Mouse (Mus musculus) adrenal gland, adult 2 months (tissue): ENCODE data around the gene Hdac4. TPM values are rescaled to one million over a fixed set of nuclear protein-coding genes. Genes with fewer than 3 reads are reported as not detected.

Experiments
- DNase-seq: peaks from one replicate; pipeline ENCODE4 v3.0.0; 2021
- polyA plus RNA-seq: library from polyadenylated mRNA; depleted of rRNA; stranded (reverse); fragments of >200 nt; gene quantifications from 2 replicates; pipeline ENCODE4 v1.2.3, GENCODE M21; 2012
- total RNA-seq, 2 experiments: library from RNA; stranded (reverse); gene quantifications; 2 replicates each; pipeline ENCODE4 v1.2.3; 2021

Gene Hdac4
- total and polyA plus RNA-seq, 3 experiments: 57.4 to 90.9 (median 81.4) TPM

DNA sequence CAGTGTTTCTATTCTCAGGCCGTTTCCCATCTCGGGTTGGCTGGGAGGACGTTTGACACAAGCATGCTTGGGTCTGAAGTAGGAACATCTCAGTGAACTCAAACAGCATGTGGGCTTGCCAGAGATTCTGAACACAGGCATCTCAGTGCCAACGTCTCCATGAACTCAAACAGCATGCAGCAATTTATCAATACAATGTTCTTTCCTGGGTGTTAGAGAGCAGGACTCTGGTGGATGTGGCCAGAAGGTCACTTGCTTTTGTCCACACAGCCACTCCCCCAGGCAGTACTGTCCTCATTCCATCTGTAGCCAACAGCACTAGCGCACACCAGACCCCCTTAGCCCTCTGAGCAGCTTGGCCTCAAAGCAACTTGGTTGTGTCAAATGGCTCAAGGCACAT is 274.2 kb downstream of the Hdac4 start:
- DNase-seq: no peak

DNA sequence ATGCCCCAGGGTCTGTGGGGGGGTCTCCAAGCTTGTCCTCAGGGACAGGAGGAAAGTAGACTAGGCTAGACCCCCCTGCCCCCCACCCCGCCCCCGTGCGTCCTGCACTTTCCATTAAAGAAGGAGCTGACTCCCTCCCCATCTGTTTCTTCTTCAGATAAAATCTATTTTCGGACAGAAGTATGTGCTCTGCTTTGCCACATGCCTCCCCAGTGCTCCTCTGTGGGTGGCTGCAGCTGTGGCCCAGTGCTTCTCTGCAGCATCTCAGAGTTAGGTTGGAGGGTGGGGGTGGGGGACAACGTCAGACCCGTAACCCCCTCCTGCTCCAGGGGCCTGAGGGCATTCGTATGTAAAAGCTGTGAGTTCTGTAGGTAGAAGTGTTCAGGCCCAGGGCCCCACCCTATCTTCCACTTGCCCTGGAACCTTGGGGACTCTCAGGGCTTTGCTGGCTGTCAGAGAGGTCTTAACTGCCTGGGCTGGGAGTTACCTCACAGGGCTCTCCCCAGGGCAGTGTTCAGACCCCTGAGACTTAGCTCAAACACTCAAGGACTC is 275.4 kb downstream of the Hdac4 start:
- DNase-seq: no peak

DNA sequence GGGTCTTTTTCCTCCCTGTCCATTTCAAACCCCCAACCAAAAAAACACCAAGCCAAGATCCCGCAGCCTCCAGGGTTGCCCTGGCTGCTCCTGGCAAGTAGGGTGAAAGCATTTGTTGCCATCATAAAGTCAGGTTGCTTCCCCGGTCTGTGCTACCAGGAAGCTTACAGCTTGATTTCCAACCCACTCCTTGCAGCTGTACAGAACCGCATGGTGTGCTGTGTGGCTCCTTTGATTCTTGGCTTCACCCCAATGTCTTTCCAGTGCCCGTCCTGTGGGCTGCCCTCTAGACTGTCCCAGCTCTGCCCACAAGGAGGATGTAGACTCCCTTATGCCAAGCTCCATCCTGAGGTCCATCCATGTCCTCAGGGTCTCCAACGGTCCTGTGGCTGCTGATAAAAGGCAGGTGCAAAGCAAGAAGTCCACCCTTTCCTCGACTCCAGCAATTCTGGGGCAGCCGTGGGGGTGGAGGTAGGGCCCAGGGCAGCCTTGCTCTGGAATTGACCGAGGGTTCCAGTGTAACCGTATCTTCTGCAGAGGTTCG is 277.2 kb downstream of the Hdac4 start:
- no peak for DNase-seq

DNA sequence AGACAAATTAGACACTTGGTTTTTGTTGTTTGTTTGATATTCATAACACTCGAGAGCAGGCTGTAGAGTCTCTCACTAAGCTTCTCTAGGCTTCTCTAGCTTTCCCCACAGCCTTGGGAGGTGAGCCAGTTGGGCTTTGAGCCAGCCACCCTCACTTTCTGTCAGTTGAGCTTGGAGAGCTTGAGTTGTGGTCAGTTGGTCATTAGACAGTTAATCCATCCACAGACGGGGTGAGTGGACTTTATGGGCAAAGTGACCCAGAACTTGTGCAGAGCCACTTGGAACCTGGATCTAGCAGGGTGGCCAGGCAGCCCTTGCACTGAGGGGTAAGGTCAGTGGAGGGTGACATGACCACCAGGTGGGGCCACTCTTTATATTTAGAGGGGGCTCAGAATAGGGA is 277.9 kb downstream of the Hdac4 start:
- peak; percentile 89 for DNase-seq

DNA sequence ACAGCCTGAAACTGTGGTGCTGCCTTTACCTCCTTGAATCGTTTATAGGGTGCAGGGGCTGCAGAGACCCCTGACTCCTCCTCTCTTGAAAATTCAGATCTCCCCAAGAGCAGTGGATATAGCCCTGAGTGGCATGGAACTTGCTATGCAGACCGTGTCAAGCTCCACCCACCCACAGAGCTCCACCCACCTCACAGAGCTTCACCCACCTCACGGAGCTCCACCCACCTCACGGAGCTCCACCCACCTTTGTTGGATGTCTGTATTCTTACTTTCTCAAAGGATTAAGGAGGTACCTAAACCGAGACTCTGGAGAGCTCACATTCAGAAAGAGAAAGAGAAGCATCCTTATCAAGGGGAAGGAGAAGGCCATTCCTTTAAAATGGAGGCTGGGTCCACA is 279.5 kb downstream of the Hdac4 start:
- DNase-seq: no peak

DNA sequence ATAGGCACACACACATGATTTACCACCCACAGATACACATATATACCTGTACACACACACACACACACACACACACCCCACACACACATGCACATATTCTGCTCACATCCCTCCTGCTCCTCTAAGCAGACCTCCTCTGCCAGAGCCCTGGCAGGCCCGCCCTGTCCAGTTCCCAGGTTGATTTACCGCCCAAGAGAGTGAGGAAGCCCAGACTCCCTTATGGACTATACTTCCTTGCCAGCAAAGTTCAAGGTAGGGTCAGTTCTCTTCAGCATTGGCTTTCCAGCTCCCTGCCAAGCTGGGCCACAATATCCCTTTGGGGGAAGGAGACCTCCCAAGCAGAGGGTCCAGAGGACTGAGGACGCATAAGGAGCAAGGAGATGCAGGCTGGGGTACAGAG is 280.9 kb downstream of the Hdac4 start:
- DNase-seq: no peak

DNA sequence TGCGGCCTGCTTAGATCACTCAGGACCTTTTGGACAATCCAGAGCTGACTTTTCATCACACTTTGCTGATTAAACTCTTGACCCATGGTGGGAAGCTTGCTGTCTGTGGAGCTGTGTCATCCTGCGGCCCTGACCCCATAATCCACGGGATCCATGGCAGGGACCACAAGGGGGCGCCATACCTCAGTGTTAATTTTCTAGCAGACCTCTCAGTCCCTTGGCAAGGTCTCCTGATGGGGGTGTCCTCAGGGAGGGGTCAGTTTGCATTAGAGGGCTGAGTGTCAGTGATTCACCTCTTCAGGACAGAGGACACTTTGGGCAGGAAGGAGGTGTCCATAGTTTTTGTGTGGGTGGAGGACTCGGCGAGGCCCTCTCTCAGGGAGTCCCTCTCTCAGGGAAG is 281.6 kb downstream of the Hdac4 start:
- DNase-seq: peak; percentile 75

DNA sequence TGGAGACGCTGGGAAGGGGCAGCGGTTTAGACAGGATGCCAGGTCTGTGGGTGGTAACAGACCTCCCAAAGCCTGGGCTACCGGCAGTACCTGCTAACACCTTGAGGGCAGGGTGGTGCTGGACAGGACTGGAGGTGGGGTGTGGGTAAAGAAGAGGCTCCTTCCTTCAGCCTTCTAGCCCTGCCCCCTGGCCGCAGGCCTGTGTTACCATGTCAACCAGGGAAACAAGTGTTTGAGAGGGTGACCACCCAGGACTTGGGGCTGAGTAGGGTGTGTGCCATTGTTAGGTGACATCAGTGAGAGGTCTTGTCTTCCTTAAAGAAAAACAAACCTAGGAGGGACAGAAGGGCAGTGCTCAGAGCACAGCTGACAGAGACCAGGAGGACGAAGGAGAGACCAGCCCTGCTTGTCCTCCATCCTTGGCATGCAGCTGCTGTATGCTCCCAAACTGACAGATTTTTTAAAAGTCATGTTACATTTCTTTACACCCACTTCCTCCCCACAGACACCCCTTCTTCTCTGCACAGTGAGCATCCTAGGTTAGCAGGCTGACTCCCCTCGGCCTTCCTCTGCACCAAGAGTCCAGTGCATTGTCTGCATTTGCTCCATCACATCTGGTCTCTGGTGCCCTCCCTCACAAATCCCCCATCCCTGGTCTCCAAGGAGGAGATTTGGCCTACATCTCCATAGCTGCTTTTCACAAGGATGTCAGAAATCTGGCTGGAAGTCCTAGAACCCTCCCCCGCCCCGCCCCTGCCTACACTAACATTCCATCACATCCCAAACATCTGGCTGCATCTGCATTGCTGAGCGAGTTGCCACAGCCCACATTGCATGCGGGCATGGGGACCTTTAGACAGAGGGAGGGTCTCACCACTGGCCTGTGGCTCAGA is 283.0 kb downstream of the Hdac4 start:
- DNase-seq: no peak

DNA sequence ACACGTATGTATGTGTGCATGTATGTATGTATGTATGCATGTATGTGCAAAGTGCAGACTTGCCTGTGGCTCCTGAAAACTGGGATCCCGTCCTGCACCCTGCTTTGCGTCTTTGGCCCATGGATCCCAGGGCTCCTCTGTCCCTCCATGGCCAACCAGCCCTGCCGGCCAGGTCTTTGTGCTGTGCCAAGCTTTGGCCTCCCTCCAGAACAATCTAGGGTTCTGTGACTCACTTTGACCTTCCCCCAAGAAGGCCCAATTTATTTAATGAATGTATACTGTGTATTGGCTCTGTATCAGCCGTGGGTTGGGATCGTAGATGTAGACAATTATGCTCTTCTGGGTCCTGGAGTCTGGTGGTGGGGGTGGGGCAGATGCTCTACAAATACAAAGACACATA is 290.2 kb downstream of the Hdac4 start:
- DNase-seq: peak; percentile 86

DNA sequence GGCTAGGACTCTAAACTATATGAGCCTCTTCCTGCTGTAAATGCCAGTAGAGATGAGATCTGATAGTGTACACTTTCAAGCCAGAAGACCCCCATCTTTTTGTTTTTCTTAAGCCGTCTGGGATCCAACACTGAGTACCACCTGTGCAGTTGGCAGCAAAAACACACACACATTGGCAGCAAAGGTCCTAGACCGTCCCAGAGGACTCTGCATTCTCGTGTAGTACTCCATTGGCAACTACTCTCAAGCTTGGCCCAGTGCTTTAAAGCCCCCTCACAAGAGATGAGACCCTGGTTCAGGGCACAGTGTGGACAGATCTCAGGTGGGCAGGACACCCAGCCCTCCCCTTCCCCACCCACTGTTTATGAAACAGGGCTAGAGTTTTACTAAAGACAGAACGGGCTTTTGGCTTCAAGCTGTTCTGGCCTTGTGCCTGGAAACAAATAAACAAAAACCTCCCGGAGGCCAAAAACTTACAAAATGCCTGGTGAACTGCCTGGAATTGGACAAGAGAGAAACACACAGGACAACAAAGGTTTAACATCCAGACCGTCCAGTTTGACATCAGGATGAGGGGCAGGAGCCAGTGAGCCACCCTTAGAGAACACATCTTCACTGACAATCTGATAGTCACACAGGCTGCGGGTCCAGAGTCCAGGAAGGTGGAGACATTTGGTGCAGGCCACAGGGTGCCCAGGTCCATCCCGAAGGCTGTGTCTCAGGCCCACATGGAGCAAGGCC is 292.1 kb downstream of the Hdac4 start:
- DNase-seq: peak; percentile 50

DNA sequence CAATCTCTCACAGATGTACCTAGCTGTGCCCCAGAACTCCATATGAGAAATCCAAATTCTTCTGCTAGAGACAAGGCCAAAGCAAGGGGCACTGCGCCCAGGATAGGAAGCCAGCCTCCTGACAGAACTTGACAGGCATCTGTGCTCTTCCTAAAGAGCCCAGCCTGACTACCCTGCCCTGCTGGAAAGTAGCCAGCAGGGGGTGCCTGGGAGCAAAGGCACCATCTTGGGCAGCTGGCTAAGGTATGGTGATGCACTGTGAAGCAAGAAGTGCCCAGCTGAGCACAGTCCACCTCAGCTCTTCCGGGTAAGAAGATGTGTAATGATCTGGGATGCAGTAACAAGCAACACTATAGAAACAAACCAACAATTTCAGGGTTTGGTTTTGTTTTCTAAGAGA is 298.4 kb downstream of the Hdac4 start:
- no peak for DNase-seq

DNA sequence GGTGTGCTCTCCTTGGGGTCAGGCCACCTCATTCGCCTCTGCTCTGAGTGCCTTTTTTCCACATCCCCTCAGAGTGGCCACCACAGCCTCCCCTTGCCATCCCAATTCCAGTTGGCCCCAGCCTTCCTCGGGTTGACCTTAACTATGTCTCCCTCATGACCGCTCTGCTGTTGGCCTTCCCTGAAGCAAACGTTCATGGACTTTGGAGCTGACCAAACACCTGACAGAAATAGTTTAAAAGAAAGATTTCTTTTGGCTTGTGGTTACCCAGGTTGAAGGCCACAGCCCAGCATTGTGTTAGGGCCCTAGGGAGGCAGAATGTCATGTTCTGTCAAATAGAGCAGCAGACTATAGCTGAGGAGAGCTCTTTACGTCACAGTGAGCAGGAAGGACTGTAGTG is 301.2 kb downstream of the Hdac4 start:
- no peak for DNase-seq

DNA sequence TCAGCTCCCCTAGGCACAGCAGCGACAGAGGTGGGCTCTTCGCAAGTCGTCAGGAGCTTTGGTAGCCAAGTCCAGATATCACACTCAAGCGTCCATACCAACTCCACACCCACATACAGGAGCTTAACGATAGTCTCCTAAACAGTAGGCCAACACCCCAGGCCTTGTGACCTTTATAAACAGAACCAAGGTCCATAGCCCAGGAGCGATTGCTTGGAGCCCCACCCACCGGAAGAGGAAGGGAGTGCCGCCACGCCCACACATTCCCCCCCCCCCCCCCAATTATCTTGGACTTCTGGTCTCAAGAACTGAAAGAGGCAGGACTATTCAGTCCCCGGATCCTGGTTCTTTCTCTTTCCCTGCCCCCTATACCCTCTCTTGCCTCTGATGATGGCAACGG is 301.9 kb downstream of the Hdac4 start:
- DNase-seq: no peak

DNA sequence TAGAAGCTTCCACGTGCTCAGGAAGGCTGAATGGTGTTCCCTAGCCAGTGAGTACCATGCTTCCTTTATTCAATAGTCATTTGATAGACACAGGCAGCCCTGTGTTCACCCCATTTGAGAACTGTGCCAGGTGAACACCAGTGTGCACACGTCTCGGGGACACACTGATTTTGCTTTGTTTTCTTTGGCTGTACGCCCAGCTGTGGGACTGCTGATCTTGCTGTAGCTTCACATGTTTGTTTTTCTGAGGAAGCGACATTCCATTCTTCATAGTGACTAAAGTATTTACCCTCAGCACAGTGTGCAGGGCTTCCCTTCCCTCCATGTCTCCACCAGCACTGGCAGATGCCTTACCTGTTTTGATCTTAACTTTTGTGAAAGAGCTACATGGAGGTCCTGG is 312.4 kb downstream of the Hdac4 start:
- DNase-seq: no peak

DNA sequence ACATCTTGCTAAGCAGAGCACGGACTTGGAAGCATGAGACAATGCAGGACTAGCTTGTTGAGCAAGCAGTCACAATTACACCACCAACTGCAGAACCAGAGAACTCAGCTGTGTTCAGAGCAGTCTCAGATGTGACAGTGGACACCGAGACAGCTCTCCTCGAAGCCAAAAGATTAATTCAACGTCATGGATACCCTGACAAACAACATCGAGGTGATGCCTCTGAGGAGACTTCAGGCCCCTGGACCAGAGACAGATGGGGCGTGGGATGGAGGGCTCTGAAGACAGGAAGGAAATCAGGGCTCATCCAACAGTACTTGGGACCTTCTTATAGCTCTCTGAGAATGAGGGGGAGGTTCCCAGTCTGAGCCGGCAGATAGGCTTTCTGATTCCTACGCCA is 314.6 kb downstream of the Hdac4 start:
- DNase-seq: no peak

DNA sequence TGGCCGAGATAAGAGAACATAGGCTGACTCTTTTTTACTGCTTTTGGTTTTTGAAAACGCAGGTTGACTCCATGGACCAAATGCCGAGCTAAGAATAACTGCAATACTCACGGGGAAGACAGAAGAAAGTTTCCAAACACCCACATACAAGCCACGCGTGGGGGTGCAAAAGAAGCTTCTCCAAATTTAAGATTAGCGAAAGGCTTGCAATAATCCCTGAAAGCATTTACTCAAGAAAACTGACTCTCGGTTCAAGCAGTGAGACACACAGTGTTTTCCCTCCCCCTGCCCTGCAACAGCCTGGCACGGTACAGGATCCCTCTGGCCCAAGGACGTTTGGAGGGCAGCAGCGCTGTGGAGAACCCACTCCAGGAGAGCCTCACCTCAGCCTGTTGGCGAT is 315.3 kb downstream of the Hdac4 start:
- DNase-seq: peak; percentile 20
